Mouse (Mus musculus): ENCODE results near the gene Lmo4.

GRCm38 (mm10) chr3:144224594-144224993 lies 19.6 kb upstream of the Lmo4 start:
- TF ChIP-seq RAD21 (IDR thresholded peaks at IDR 0.05; ENCODE audit: low read depth, low read length) (no peak), E2F4 (IDR thresholded peaks at IDR 0.05; ENCODE audit: insufficient replicate concordance, low read depth, low read length) (no peak)

All from CH12.LX (cell line).